Mouse (Mus musculus) forebrain, embryonic 15.5 days (tissue): ENCODE data around the gene Yipf3. TPM values are rescaled to one million over a fixed set of nuclear protein-coding genes. Genes with fewer than 3 reads are reported as not detected.
A peak's percentile ranks its signal among the peaks of the same experiment; 100 is the strongest.

Experiments
- ATAC-seq: fragments of 200-750 bp; cut with Nextera tagmentation; replicated peaks from 2 replicates; pipeline ENCODE4 v1.8.0; 2017; ENCODE audit warnings: mild to moderate bottlenecking, moderate TSS enrichment, moderate library complexity
- H3K27ac ChIP-seq: fragments of 300-500 bp; sonication (generic); replicated peaks from 2 replicates; pipeline ENCODE4 v1.5.1; 2015; ENCODE audit warnings: mild to moderate bottlenecking, inconsistent platforms
- H3K27me3 ChIP-seq: fragments of 300-500 bp; sonication (generic); 2 replicates; pipeline ENCODE4 v1.6.1; 2015; ENCODE audit warnings: inconsistent platforms
- H3K36me3 ChIP-seq: fragments of 300-500 bp; sonication (generic); 2 replicates; pipeline ENCODE4 v1.6.1; 2015; ENCODE audit warnings: mild to moderate bottlenecking, inconsistent platforms
- H3K4me1 ChIP-seq: fragments of 300-500 bp; sonication (generic); 2 replicates; pipeline ENCODE4 v1.6.1; 2015; ENCODE audit warnings: inconsistent platforms
- H3K4me2 ChIP-seq: fragments of 300-500 bp; sonication (generic); replicated peaks from 2 replicates; pipeline ENCODE4 v1.6.1; 2015; ENCODE audit warnings: mild to moderate bottlenecking, inconsistent platforms
- H3K4me3 ChIP-seq: fragments of 300-500 bp; sonication (generic); 2 replicates; pipeline ENCODE4 v1.5.1; 2015; ENCODE audit warnings: mild to moderate bottlenecking, inconsistent platforms
- H3K9ac ChIP-seq: fragments of 300-500 bp; sonication (generic); replicated peaks from 2 replicates; pipeline ENCODE4 v1.6.1; 2015; ENCODE audit warnings: mild to moderate bottlenecking, inconsistent platforms
- H3K9me3 ChIP-seq: fragments of 300-500 bp; sonication (generic); 2 replicates; pipeline ENCODE4 v1.6.1; 2016; ENCODE audit warnings: inconsistent platforms
- WGBS: fragments of 180-500 bp; shearing (Covaris S2); methylation state at CpG from one replicate; pipeline ENCODE4 v1.1.7; 2015; ENCODE audit warnings: mixed read lengths; 5-methylcytosine and 5-hydroxymethylcytosine counted together
- polyA plus RNA-seq: library from polyadenylated mRNA; unstranded; fragments of >200 nt; fragmentation: Nextera tagmentation; extraction: Ambion mirVana; gene quantifications from 2 replicates; pipeline ENCODE4 v1.2.1, GENCODE M21; 2015

Yipf3 gene
- polyA plus RNA-seq, 1 experiment from 2014 or later: 91.5 TPM

- Histone ChIP-seq H3K36me3 (peaks cover 11% of the 10 kb centered on the region), H3K4me3 (no peak overlapping the region), H3K27ac (no peak overlapping the region), H3K4me1 (no peaks in the 10 kb centered on the region), H3K27me3 (no peaks in the 10 kb centered on the region), H3K9me3 (no peaks in the 10 kb centered on the region), H3K9ac (no peak overlapping the region), H3K4me2 (no peak overlapping the region)
- ATAC-seq: no peak
- WGBS: 75% methylated on average over 1 of the region's 1 CpGs
These were observed 25.9 kb downstream of the Yipf3 start for GRCm38 (mm10) chr17:46273803-46274236.

- Histone ChIP-seq H3K27ac (no peak overlapping the region), H3K4me1 (no peaks in the 10 kb centered on the region), H3K4me2 (no peak overlapping the region), H3K27me3 (no peaks in the 10 kb centered on the region), H3K4me3 (no peak overlapping the region), H3K36me3 (peaks cover 15% of the 10 kb centered on the region), H3K9me3 (no peaks in the 10 kb centered on the region), H3K9ac (no peak overlapping the region)
- 79% methylated on average over 6 of the region's 6 CpGs for WGBS
- ATAC-seq: no peak
These were observed 26.6 kb downstream of the Yipf3 start for GRCm38 (mm10) chr17:46274465-46274864.

DNA sequence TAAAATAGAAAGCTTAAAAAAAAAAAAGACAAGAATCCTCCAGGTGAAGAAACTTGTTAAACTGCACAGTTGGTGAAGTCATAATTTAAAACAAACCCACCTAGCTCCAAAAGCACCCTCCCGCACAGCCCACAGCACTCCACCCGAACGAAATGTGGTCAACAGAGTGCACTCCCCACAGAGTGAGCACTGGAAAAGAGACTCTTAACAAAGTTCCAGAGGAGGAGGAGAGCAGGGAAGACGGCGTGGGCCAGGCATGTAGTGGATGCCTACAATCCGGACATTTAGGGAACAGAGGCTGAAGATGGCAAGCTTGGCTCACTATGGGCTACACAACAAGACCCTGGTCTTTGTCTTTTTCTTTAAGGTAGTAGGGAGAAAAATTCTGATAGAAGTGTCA, 27.2 kb downstream of the Yipf3 start:
- H3K27ac ChIP-seq: no peak overlapping the region
- ATAC-seq: no peak
- WGBS: 91% methylated on average over 6 of the region's 6 CpGs
- H3K9me3 ChIP-seq: no peaks in the 10 kb centered on the region
- H3K36me3 ChIP-seq: peaks cover 17% of the 10 kb centered on the region
- H3K4me3 ChIP-seq: no peak overlapping the region
- H3K27me3 ChIP-seq: no peaks in the 10 kb centered on the region
- H3K4me1 ChIP-seq: no peaks in the 10 kb centered on the region
- no peak overlapping the region for H3K9ac ChIP-seq
- no peak overlapping the region for H3K4me2 ChIP-seq

GRCm38 (mm10) chr17:46275506-46275905, 27.6 kb downstream of the Yipf3 start:
- no peaks in the 10 kb centered on the region for H3K27me3 ChIP-seq
- H3K36me3 ChIP-seq: peaks cover 20% of the 10 kb centered on the region
- H3K4me2 ChIP-seq: no peak overlapping the region
- no peak overlapping the region for H3K4me3 ChIP-seq
- WGBS: 90% methylated on average over 10 of the region's 10 CpGs
- H3K27ac ChIP-seq: no peak overlapping the region
- no peaks in the 10 kb centered on the region for H3K9me3 ChIP-seq
- no peaks in the 10 kb centered on the region for H3K4me1 ChIP-seq
- ATAC-seq: no peak
- no peak overlapping the region for H3K9ac ChIP-seq

GRCm38 (mm10) chr17:46277586-46277985, 29.7 kb downstream of the Yipf3 start:
- Histone ChIP-seq H3K9me3 (no peaks in the 10 kb centered on the region), H3K27ac (no peak overlapping the region), H3K4me1 (peaks cover 19% of the 10 kb centered on the region), H3K9ac (no peak overlapping the region), H3K27me3 (no peaks in the 10 kb centered on the region), H3K36me3 (peaks cover 16% of the 10 kb centered on the region), H3K4me3 (no peak overlapping the region), H3K4me2 (no peak overlapping the region)
- no peak for ATAC-seq
- WGBS: 86% methylated on average over 4 of the region's 4 CpGs

DNA sequence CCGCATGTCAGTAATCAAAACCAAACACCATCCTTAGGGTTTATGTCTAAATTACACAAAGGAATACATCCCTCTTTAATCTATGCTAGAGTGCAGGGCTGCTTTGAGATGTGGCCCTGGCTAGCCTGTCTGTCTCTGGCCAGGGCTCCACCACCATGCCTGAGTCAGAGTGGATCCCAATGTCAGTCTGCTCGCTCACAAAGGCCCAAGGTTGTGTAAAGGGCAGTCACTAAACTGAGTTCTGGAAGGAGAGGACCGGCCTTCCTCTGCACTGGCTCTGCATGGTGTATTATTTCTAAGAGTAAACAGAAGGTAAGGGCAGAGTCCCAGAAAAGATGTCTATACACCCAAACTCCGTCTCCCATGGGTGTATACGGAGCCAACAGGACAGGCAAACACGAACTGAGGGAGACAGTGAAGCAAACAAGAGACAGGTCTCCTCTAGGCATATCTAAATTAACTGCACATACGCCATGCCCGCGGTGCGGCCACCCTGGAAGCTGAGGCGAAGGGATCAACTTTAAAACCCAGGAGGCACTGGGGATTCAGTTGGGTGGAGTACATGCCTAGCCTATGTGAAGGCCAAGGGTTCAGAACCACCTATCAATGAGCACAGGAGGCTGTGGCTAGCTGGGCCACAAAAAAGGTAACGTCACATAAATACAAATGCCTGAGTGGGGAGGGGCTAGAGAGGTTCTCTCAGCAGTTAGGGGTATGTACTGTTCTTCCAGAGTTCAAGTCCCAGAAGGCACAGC, 30.3 kb downstream of the Yipf3 start:
- Histone ChIP-seq H3K4me1 (peaks cover 22% of the 10 kb centered on the region), H3K27me3 (no peaks in the 10 kb centered on the region), H3K4me2 (no peak overlapping the region), H3K9ac (no peak overlapping the region), H3K27ac (no peak overlapping the region), H3K4me3 (no peak overlapping the region), H3K9me3 (no peaks in the 10 kb centered on the region), H3K36me3 (peaks cover 16% of the 10 kb centered on the region)
- WGBS: 92% methylated on average over 12 of the region's 12 CpGs
- ATAC-seq: no peak

GRCm38 (mm10) chr17:46282483-46283123, 34.7 kb downstream of the Yipf3 start, which contains the start of gene Tjap1:
TSS of gene Tjap1 (minus strand) at chr17:46283026.
- WGBS: under 1% methylated on average over 37 of the region's 37 CpGs
- H3K4me1 ChIP-seq: peaks cover 24% of the 10 kb centered on the region
- H3K4me2 ChIP-seq: peak within 1 kb of the TSS; percentile 98
- peak within 1 kb of the TSS; percentile 66 for H3K9ac ChIP-seq
- no peaks in the 10 kb centered on the region for H3K9me3 ChIP-seq
- peak; percentile 99 for ATAC-seq
- H3K27me3 ChIP-seq: no peaks in the 10 kb centered on the region
- H3K27ac ChIP-seq: peak within 1 kb of the TSS; percentile 75
- peak within 1 kb of the TSS; percentile 67 for H3K4me3 ChIP-seq
- peaks cover 15% of the 10 kb centered on the region for H3K36me3 ChIP-seq

- peaks cover 12% of the 10 kb centered on the region; the same call in 1 of the 2 replicates for H3K36me3 ChIP-seq
- H3K4me3 ChIP-seq: peak overlapping the region; percentile 67
- peaks cover 24% of the 10 kb centered on the region for H3K4me1 ChIP-seq
- peak; percentile 75 for ATAC-seq
- 23% methylated on average over 9 of the region's 9 CpGs for WGBS
- H3K9me3 ChIP-seq: no peaks in the 10 kb centered on the region
- H3K27me3 ChIP-seq: no peaks in the 10 kb centered on the region
- peak overlapping the region; percentile 66 for H3K9ac ChIP-seq
- H3K4me2 ChIP-seq: peak overlapping the region; percentile 98
- H3K27ac ChIP-seq: peak overlapping the region; percentile 75
These were observed 35.3 kb downstream of the Yipf3 start for GRCm38 (mm10) chr17:46283140-46283539.

DNA sequence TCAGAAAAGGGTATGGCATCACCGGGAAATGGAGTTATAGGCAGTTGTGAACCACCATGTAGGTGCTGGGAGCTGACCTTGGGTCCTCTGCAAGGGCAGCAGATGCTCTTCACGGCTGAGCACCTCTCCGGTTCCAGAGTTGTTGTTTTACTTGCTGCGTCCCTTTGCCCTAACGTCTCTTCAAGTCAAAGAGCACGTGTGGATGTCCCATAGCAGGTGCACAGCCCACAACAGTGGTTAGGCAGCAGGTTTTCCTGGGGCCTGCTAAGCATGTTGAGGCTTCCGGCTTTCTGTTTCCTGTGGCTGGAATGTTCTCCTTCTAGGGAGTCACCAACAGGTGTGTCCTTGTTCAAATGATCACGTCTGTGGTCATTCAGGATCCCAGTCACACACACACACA, 36.0 kb downstream of the Yipf3 start:
- Histone ChIP-seq H3K4me2 (no peak overlapping the region), H3K4me3 (no peak overlapping the region), H3K9me3 (no peaks in the 10 kb centered on the region), H3K27ac (no peak overlapping the region), H3K9ac (no peak overlapping the region), H3K27me3 (no peaks in the 10 kb centered on the region), H3K4me1 (peaks cover 24% of the 10 kb centered on the region), H3K36me3 (peaks cover 9% of the 10 kb centered on the region; the same call in 1 of the 2 replicates)
- no peak for ATAC-seq
- WGBS: 87% methylated on average over 8 of the region's 8 CpGs

GRCm38 (mm10) chr17:46284653-46285052, 36.8 kb downstream of the Yipf3 start:
- Histone ChIP-seq H3K4me3 (no peak overlapping the region), H3K27me3 (no peaks in the 10 kb centered on the region), H3K9ac (no peak overlapping the region), H3K9me3 (no peaks in the 10 kb centered on the region), H3K4me1 (peaks cover 24% of the 10 kb centered on the region), H3K4me2 (no peak overlapping the region), H3K36me3 (0 out of 2 replicates have a peak, but pooled peaks cover 4% of the 10 kb centered on the region), H3K27ac (no peak overlapping the region)
- 70% methylated on average over 7 of the region's 7 CpGs for WGBS
- ATAC-seq: no peak

GRCm38 (mm10) chr17:46285407-46285806, 37.5 kb downstream of the Yipf3 start:
- Histone ChIP-seq H3K9ac (no peak overlapping the region; the same call in 1 of the 2 replicates), H3K27me3 (no peaks in the 10 kb centered on the region), H3K36me3 (no peaks in the 10 kb centered on the region), H3K4me2 (no peak overlapping the region), H3K4me3 (no peak overlapping the region), H3K27ac (no peak overlapping the region), H3K9me3 (no peaks in the 10 kb centered on the region), H3K4me1 (peaks cover 24% of the 10 kb centered on the region)
- no peak for ATAC-seq
- WGBS: 75% methylated on average over 6 of the region's 6 CpGs

GRCm38 (mm10) chr17:46287678-46288095, 39.8 kb downstream of the Yipf3 start:
- Histone ChIP-seq H3K9me3 (no peaks in the 10 kb centered on the region), H3K27ac (no peak overlapping the region), H3K9ac (no peak overlapping the region), H3K4me2 (no peak overlapping the region), H3K36me3 (no peaks in the 10 kb centered on the region), H3K27me3 (peaks cover 5% of the 10 kb centered on the region; the same call in 1 of the 2 replicates), H3K4me1 (peaks cover 6% of the 10 kb centered on the region), H3K4me3 (no peak overlapping the region)
- 76% methylated on average over 11 of the region's 11 CpGs for WGBS
- no peak for ATAC-seq
